Comparison of ENCODE assay signal across 14 mouse cellular contexts in genomic region chr16:35585126-35585694, GRCm38 (mm10). TPM values are rescaled to one million over a fixed set of nuclear protein-coding genes. Genes with fewer than 3 reads are reported as not detected.
DNase-seq lines count a peak whose midpoint lies in the region; ATAC-seq and TF ChIP-seq lines count a peak whose summit lies in the region.
"Had no signal": no experiment of that assay in that cellular context is flagged by ENCODE, and none has a peak within 500 bp of the region (broad histone marks: within the 10 kb centered on the region; RNA-seq: fewer than 3 reads in every experiment).

No protein-coding gene starts in this region.

- 0 out of 2 replicates have a peak, but pooled peaks cover under 1% of the 10 kb centered on the region for H3K27me3 ChIP-seq in E14TG2a.4 (ENCODE audit: insufficient read depth, low read length)
- no peaks in the 10 kb centered on the region for H3K27me3 ChIP-seq in embryonic facial prominence, embryonic 14.5 days (replicated peaks; ENCODE audit: control insufficient read depth, insufficient read depth, low read length)
- H3K27me3 ChIP-seq in limb, embryonic 13.5 days, result no peaks in the 10 kb centered on the region

- H3K4me1 ChIP-seq in E14TG2a.4 (replicated peaks; ENCODE audit: low read depth, low read length) (peaks cover 79% of the 10 kb centered on the region), ES-E14 (ENCODE audit: control insufficient read depth in 2 of 2, insufficient read depth in 2 of 2, low read length in 2 of 2, poor library complexity in 1 of 2) (peaks cover 17 to 25% of the 10 kb centered on the region in 2 experiments; a peak in 3 of 4 replicates)
- peaks cover 28% of the 10 kb centered on the region for H3K4me1 ChIP-seq in embryonic facial prominence, embryonic 14.5 days (ENCODE audit: control insufficient read depth, insufficient read depth, low read length)
- peaks cover 52% of the 10 kb centered on the region for H3K4me1 ChIP-seq in limb, embryonic 13.5 days

- H3K36me3 ChIP-seq in E14TG2a.4 (ENCODE audit: insufficient read depth, low read length), result no peaks in the 10 kb centered on the region
- no peaks in the 10 kb centered on the region for H3K36me3 ChIP-seq in ES-E14 (ENCODE audit: control insufficient read depth, insufficient read depth, low read length, poor library complexity, severe bottlenecking)
- no peaks in the 10 kb centered on the region for H3K36me3 ChIP-seq in embryonic facial prominence, embryonic 14.5 days (ENCODE audit: control insufficient read depth, insufficient read depth, low read length)
- no peaks in the 10 kb centered on the region for H3K36me3 ChIP-seq in limb, embryonic 13.5 days
- H3K36me3 ChIP-seq: heart, embryonic 15.5 days had no signal

- TF ChIP-seq CTCF in E14TG2a.4 (conservative IDR thresholded peaks at IDR 0.05; ENCODE audit: low read length), result no peak

- H3K4me3 ChIP-seq in E14TG2a.4 (replicated peaks; ENCODE audit: low read length) (peak overlapping the region; percentile 76), ES-E14 (ENCODE audit: insufficient read depth in 1 of 2, low read depth in 1 of 2, low read length in 2 of 2, poor library complexity in 1 of 2, severe bottlenecking in 1 of 2) (peak overlapping the region; percentile 36 to 54)
- H3K4me3 ChIP-seq in embryonic facial prominence, embryonic 14.5 days (ENCODE audit: low read depth, low read length), result no peak overlapping the region
- H3K4me3 ChIP-seq in limb, embryonic 13.5 days, result no peak overlapping the region
- H3K4me3 ChIP-seq: heart, embryonic 15.5 days had no signal

- peak; percentile 80 for DNase-seq in ES-E14 (ENCODE audit: low read depth, low spot score)
- DNase-seq in embryonic facial prominence, embryonic 14.5 days (ENCODE audit: low spot score), result peak; percentile 54
- no peak for DNase-seq in natural killer cell, adult 2 months (ENCODE audit: low spot score in 2 of 2)
- DNase-seq in frontal cortex, postnatal 14 days (ENCODE audit: low spot score in 2 of 2), result no peak
- DNase-seq: cerebellum, postnatal 14 days; gastrocnemius, postnatal 25 days; kidney, postnatal 36 days; liver, postnatal 0 days had no signal

- 63% methylated on average over 8 of the region's 8 CpGs for WGBS in embryonic facial prominence, embryonic 14.5 days
- WGBS in limb, embryonic 13.5 days, result 63% methylated on average over 8 of the region's 8 CpGs

- peak overlapping the region; percentile 49; the same call in 1 of the 2 replicates for H3K9ac ChIP-seq in ES-E14 (ENCODE audit: insufficient read depth, low read depth, low read length, poor library complexity, severe bottlenecking)
- H3K9ac ChIP-seq in embryonic facial prominence, embryonic 14.5 days (ENCODE audit: low read depth, low read length), result no peak overlapping the region
- no peak overlapping the region for H3K9ac ChIP-seq in limb, embryonic 13.5 days
- H3K9ac ChIP-seq: heart, embryonic 15.5 days; liver, postnatal 0 days had no signal

- H3K9me3 ChIP-seq in E14TG2a.4 (ENCODE audit: low read length), result no peaks in the 10 kb centered on the region
- H3K9me3 ChIP-seq in ES-E14 (ENCODE audit: control insufficient read depth, insufficient read depth, low read depth, low read length), result no peaks in the 10 kb centered on the region
- no peaks in the 10 kb centered on the region for H3K9me3 ChIP-seq in embryonic facial prominence, embryonic 14.5 days (ENCODE audit: control insufficient read depth, low read length)
- no peaks in the 10 kb centered on the region for H3K9me3 ChIP-seq in limb, embryonic 13.5 days
- H3K9me3 ChIP-seq: heart, embryonic 15.5 days had no signal

- H3K4me2 ChIP-seq in embryonic facial prominence, embryonic 14.5 days (ENCODE audit: low read depth, low read length), result no peak overlapping the region
- H3K4me2 ChIP-seq in limb, embryonic 13.5 days (replicated peaks), result no peak overlapping the region
- H3K4me2 ChIP-seq: heart, embryonic 15.5 days had no signal

- in situ Hi-C loops in ES-E14 (cut with MboI; ENCODE audit: low sequenced_read_pairs in 2 of 2, unreplicated experiment in 2 of 2), result no loop called here

- H3K27ac ChIP-seq in ES-E14 (ENCODE audit: insufficient read depth, low read depth, low read length, poor library complexity, severe bottlenecking), result peak overlapping the region; percentile 85
- no peak overlapping the region for H3K27ac ChIP-seq in embryonic facial prominence, embryonic 14.5 days (replicated peaks; ENCODE audit: low read depth, low read length)
- no peak overlapping the region; the same call in 1 of the 2 replicates for H3K27ac ChIP-seq in limb, embryonic 13.5 days
- H3K27ac ChIP-seq: heart, embryonic 15.5 days had no signal

- 0 out of 2 replicates have a peak, but pooled peaks have one; percentile 35 for ATAC-seq in embryonic facial prominence, embryonic 14.5 days (ENCODE audit: low read depth)
- peak; percentile 51; the same call in 1 of the 2 replicates for ATAC-seq in limb, embryonic 13.5 days (ENCODE audit: low FRiP score, low read depth)
- no peak for ATAC-seq in granulocyte monocyte progenitor cell, adult 5-6 weeks (replicated peaks; ENCODE audit: poor library complexity, severe bottlenecking)
- ATAC-seq in megakaryocyte progenitor cell, adult 5-6 weeks (replicated peaks; ENCODE audit: poor library complexity), result no peak
- ATAC-seq: liver, postnatal 0 days had no signal

TF ChIP-seq in ES-E14, 5 proteins besides CTCF, POLR2A, EP300 and RAD21:
- TF ChIP-seq ZNF384 (IDR thresholded peaks at IDR 0.05; ENCODE audit: low read depth, low read length) (peak; percentile 95), CHD2 (IDR thresholded peaks at IDR 0.05; ENCODE audit: low read depth, low read length) (no peak)

RNA-seq across cellular contexts. Expression of gene Sema5b, which starts 44.3 kb away (rescaled TPM):
- total RNA-seq in ES-E14 (2012; rRNA removed), result 6.4 and 13.3 TPM in 2 replicates
- 5.5 and 8.0 TPM in 2 replicates for polyA plus RNA-seq in embryonic facial prominence, embryonic 14.5 days (2014; fragmentation: Nextera tagmentation; extraction: Ambion mirVana)
- 6.4 and 6.8 TPM in 2 replicates for polyA plus RNA-seq in limb, embryonic 13.5 days (2015; fragmentation: Nextera tagmentation; extraction: Ambion mirVana)
- not detected in 2 replicates for total RNA-seq in granulocyte monocyte progenitor cell, adult 5-6 weeks (2014; fragmentation: Nextera tagmentation)
- not detected in 2 replicates for total RNA-seq in granulocyte monocyte progenitor cell, adult 5-6 weeks (2017)
- not detected in 2 replicates for total RNA-seq in megakaryocyte progenitor cell, adult 5-6 weeks (2015)
- not detected in 2 replicates for total RNA-seq in megakaryocyte progenitor cell, adult 5-6 weeks (2017)
- total RNA-seq: megakaryocyte-erythroid progenitor cell, adult 5-6 weeks had no signal

Comparison
In these comparisons a context has a peak if more than half of its experiments do, and no peak if none do; other contexts are left out.
1. H3K4me3 ChIP-seq: peak in E14TG2a.4 (single experiment) and ES-E14 (2 of 2); none in embryonic facial prominence, embryonic 14.5 days (single experiment) and limb, embryonic 13.5 days (single experiment).
2. DNase-seq: peak in ES-E14 (single experiment) and embryonic facial prominence, embryonic 14.5 days (single experiment); none in natural killer cell, adult 2 months (0 of 2) and frontal cortex, postnatal 14 days (0 of 2).
3. ATAC-seq: peak in embryonic facial prominence, embryonic 14.5 days (single experiment) and limb, embryonic 13.5 days (single experiment); none in granulocyte monocyte progenitor cell, adult 5-6 weeks (single experiment) and megakaryocyte progenitor cell, adult 5-6 weeks (single experiment).